Mouse (Mus musculus) intestine, embryonic 14.5 days (tissue): Measurements from ENCODE around the gene Elavl2. TPM values are rescaled to one million over a fixed set of nuclear protein-coding genes. Genes with fewer than 3 reads are reported as not detected.

Experiments used
- ATAC-seq: fragments of 200-750 bp; cut with Nextera tagmentation; replicated peaks from 2 replicates; pipeline ENCODE4 v1.8.0; 2017; ENCODE audit warnings: low read depth, moderate number of reproducible peaks, moderate TSS enrichment, moderate library complexity; ENCODE audit not compliant: low FRiP score, low TSS enrichment
- DNase-seq: peaks from one replicate; pipeline ENCODE4 v3.0.0-alpha.2; 2018; ENCODE audit warnings: low spot score
- H3K27ac ChIP-seq: fragments of 300-500 bp; sonication (generic); 2 replicates; pipeline ENCODE4 v1.5.1; 2014; ENCODE audit warnings: low read depth, mild to moderate bottlenecking, control low read depth
- H3K27me3 ChIP-seq: fragments of 300-500 bp; sonication (generic); replicated peaks from 2 replicates; pipeline ENCODE4 v1.6.1; 2014; ENCODE audit warnings: low read length, control low read depth; ENCODE audit not compliant: control insufficient read depth, insufficient read depth
- H3K36me3 ChIP-seq: fragments of 300-500 bp; sonication (generic); 2 replicates; pipeline ENCODE4 v1.6.1; 2014; ENCODE audit warnings: low read length, control low read depth; ENCODE audit not compliant: control insufficient read depth, insufficient read depth
- H3K4me1 ChIP-seq: fragments of 300-500 bp; sonication (generic); replicated peaks from 2 replicates; pipeline ENCODE4 v1.6.1; 2014; ENCODE audit warnings: low read length, control low read depth, mixed read lengths; ENCODE audit not compliant: control insufficient read depth, insufficient read depth
- H3K4me2 ChIP-seq: fragments of 300-500 bp; sonication (generic); 2 replicates; pipeline ENCODE4 v1.6.1; 2014; ENCODE audit warnings: low read length
- H3K4me3 ChIP-seq: fragments of 300-500 bp; sonication (generic); 2 replicates; pipeline ENCODE4 v1.5.1; 2014; ENCODE audit warnings: low read depth, low read length, control low read depth, mixed read lengths
- H3K9ac ChIP-seq: fragments of 300-500 bp; sonication (generic); 2 replicates; pipeline ENCODE4 v1.6.1; 2014; ENCODE audit warnings: mild to moderate bottlenecking, low read length
- H3K9me3 ChIP-seq: fragments of 300-500 bp; sonication (generic); 2 replicates; pipeline ENCODE4 v1.6.1; 2016; ENCODE audit warnings: low read length, control low read depth; ENCODE audit not compliant: control insufficient read depth
- WGBS: fragments of 180-500 bp; shearing (Covaris S2); extraction: QIAGEN DNeasy Blood & Tissue Kit; methylation state at CpG from one replicate; pipeline ENCODE4 v1.1.7; 2014; 5-methylcytosine and 5-hydroxymethylcytosine counted together
- microRNA-seq: library from miRNA; unstranded; fragments of <30 nt; microRNA quantifications from one replicate; pipeline ENCODE4, GENCODE M21; 2016
- polyA plus RNA-seq: library from polyadenylated mRNA; unstranded; fragments of >200 nt; fragmentation: Nextera tagmentation; extraction: Ambion mirVana; gene quantifications from 2 replicates; pipeline ENCODE4 v1.2.1, GENCODE M21; 2014

Gene Elavl2
- polyA plus RNA-seq, 1 experiment from 2014 or later: 6.6 TPM

- no peak for DNase-seq
- H3K9ac ChIP-seq: no peak overlapping the region
- H3K36me3 ChIP-seq: no peaks in the 10 kb centered on the region
- no peak for ATAC-seq
- no peak overlapping the region for H3K27ac ChIP-seq
- WGBS: 88% methylated on average over 3 of the region's 3 CpGs
- no peaks in the 10 kb centered on the region for H3K4me1 ChIP-seq
- H3K9me3 ChIP-seq: no peaks in the 10 kb centered on the region
- H3K4me3 ChIP-seq: no peak overlapping the region
- H3K4me2 ChIP-seq: no peak overlapping the region
- no peaks in the 10 kb centered on the region for H3K27me3 ChIP-seq
Measured at GRCm38 (mm10) chr4:91219322-91219721, 181.3 kb downstream of the Elavl2 start.

GRCm38 (mm10) chr4:91213917-91214316, 186.7 kb downstream of the Elavl2 start:
- Histone ChIP-seq H3K4me3 (no peak overlapping the region), H3K9me3 (no peaks in the 10 kb centered on the region), H3K36me3 (no peaks in the 10 kb centered on the region), H3K4me1 (no peaks in the 10 kb centered on the region), H3K27ac (no peak overlapping the region), H3K27me3 (no peaks in the 10 kb centered on the region), H3K4me2 (no peak overlapping the region), H3K9ac (no peak overlapping the region)
- DNase-seq: no peak
- 65% methylated on average over 3 of the region's 3 CpGs for WGBS
- no peak for ATAC-seq

DNA sequence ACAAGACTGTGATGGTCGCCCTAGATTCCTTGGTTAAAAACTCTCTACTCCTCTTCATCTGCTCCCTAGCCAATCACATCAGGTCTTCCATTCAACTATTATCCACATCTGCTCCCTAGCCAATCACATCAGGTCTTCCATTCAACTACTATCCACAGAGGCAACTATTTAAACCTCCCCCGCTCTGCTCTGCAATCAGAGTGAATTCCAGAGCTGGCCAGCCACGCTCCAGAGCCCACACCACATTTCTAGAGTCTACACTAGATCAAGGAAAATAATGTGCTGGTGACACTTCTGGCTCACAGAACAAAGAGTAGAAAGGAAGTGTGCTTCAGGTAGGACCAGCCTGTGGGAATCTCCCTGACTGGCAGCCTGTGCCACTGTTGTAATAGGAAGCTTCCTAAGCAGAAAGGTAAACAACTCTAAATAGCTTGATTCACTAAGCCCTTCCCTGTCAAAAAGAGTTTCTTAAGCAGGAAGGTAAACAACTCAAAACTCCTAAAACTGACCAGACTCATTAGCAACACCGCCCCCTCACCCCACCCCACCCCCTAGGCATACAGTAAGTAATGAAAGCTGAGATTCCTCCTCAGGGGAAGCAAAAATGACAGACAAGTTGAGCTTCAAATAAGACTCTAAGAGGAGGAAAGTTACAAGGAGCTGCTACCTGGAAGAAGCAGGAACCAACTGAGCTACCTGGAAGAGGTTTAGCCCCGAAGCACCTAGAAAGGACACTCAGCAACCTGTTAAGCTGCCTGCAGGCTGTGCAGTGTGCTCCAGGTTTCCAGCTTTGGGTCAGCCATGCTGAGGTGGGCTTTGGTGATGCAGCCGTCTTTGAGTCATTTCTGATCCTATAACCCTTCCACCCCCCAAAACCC, 191.9 kb downstream of the Elavl2 start:
- WGBS: 52% methylated on average over 6 of the region's 6 CpGs
- H3K36me3 ChIP-seq: no peaks in the 10 kb centered on the region
- H3K27ac ChIP-seq: no peak overlapping the region
- H3K4me1 ChIP-seq: no peaks in the 10 kb centered on the region
- H3K4me3 ChIP-seq: no peak overlapping the region
- no peak overlapping the region for H3K9ac ChIP-seq
- H3K4me2 ChIP-seq: no peak overlapping the region
- H3K27me3 ChIP-seq: no peaks in the 10 kb centered on the region
- ATAC-seq: no peak
- DNase-seq: no peak
- no peaks in the 10 kb centered on the region for H3K9me3 ChIP-seq

Small RNAs within 50 kb of the gene (microRNA-seq; reads per million reads assigned to microRNA genes)
- gene Mir6402: not detected
